Mouse (Mus musculus) olfactory bulb, adult 2 months (tissue): ENCODE data around the gene Kif1b.

ENCODE experiments used
- CTCF ChIP-seq: fragments of 200-500 bp; IDR thresholded peaks from 2 replicates; pipeline ENCODE4 v1.5.1; 2012; ENCODE audit warnings: low read depth, mild to moderate bottlenecking, low read length, moderate library complexity; ENCODE audit not compliant: insufficient read depth
- POLR2A ChIP-seq: fragments of 200-500 bp; IDR thresholded peaks from 2 replicates; pipeline ENCODE4 v1.6.1; 2012; ENCODE audit warnings: mild to moderate bottlenecking, low read depth, low read length, moderate library complexity; ENCODE audit not compliant: insufficient read depth

- TF ChIP-seq POLR2A (no peak), CTCF (no peak)
Measured at GRCm38 (mm10) chr4:149128467-149128866, 179.0 kb downstream of the Kif1b start.
